Mouse (Mus musculus) heart, postnatal 4 days (tissue): ENCODE data around the gene Plekhb2. TPM values are rescaled to one million over a fixed set of nuclear protein-coding genes. Genes with fewer than 3 reads are reported as not detected.

Source experiments
- DNase-seq: peaks from one replicate; pipeline ENCODE4 v3.0.0; 2021
- total RNA-seq, 2 experiments: library from RNA; stranded (reverse); gene quantifications; 2 replicates each; pipeline ENCODE4 v1.2.3; 2021

Plekhb2 gene
- 10 to 100 TPM; 67.0 to 73.6 TPM for total RNA-seq

DNA sequence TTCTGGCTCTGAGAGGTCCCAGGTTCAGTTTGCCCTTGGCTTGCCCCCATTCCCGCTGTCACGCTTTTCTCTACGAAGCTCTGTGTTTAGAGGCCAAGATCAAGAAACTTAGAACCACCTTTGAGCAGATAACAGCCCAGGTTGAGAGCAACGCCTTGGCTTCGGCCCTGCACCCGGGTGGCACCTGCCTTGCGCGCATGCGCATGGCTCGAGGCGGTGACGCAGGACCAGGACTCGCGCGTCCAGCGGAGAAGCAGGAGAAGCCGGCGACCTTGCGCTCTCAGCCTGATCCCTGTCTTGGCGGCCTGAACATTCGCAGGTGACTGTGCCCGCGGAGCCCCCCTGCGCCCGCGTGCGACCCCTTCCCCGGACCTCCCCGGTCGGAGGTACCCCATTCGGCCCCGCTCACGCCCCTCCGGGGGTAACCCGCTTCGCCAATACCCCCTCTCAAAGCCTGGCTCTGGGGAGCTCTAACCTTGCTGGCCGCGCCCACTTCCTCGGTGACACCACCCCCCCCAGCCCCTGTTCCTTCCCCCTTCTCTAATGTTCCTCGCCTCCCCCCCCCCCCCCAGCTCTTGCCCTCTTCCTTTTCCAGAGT lies at the start of gene Plekhb2:
Plekhb2 (plus strand) TSS at position 232 of the 598 bp plus-strand sequence.
- peak; percentile 88 for DNase-seq

DNA sequence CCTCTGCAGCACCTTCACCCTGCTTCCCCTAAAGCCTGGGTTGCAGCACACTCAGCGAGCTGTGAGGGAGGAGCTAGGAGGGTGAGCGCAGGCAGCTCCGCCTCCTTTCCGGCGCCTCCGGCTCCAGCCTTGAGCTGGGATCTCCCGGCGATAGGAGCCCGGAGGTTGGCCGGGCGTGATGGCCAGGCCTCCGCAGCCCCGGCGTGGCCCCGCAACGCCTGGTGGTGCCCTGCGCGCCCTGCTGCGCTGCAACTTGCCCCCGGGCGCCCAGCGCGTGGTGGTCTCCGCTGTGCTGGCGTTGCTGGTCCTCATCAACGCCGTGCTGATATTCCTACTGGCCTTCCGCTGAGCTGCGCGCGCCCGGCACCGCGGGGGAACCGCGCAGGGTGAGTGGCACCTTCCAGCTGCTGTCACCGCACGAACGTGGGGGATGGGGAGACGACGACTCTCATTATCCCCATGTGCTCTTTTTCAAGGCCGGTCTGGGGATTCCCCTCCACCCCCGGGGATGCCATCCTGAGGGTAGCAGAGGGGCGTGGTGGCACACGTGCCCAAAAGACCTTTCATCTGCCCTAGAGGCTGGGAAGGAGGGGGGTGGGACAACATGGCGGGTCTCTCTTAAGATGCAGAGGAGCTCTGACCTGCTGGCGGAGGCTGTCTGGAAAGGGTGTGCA lies 48.0 kb upstream of the Plekhb2 start:
- peak; percentile 63 for DNase-seq

DNA sequence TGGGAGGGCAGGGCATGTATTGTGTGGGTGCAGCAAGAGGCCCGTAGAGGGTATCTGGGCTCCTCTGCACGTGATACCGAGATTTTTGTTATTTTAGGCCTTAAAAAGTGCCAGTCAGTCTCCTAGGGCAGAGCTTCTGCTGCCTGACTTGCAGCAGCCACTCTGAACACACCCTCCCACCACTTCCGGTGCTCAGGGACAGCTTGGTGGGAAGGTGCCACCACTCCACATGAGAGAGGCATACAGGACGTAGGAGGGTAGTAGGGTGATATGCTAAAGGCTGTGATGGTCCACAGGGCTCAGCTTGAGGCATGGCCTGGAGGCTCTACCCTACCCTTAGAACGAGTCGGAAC lies 47.5 kb upstream of the Plekhb2 start:
- DNase-seq = no peak

DNA sequence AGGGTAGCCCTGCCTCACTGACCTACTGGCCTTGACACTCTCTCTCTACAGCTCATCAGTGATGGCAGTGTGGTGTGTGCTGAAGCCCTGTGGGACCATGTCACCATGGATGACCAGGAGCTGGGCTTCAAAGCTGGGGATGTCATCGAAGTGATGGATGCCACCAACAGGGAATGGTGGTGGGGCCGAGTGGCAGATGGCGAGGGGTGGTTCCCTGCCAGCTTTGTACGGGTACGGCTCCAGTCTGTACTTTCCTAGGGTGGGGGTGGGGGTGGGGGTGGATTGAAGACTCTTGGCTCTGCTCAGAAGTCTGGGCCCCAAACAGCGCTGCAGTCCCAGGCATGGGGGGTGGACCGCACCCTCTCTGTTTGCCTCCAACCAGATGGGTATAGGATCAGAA lies 44.9 kb upstream of the Plekhb2 start:
- DNase-seq = no peak

DNA sequence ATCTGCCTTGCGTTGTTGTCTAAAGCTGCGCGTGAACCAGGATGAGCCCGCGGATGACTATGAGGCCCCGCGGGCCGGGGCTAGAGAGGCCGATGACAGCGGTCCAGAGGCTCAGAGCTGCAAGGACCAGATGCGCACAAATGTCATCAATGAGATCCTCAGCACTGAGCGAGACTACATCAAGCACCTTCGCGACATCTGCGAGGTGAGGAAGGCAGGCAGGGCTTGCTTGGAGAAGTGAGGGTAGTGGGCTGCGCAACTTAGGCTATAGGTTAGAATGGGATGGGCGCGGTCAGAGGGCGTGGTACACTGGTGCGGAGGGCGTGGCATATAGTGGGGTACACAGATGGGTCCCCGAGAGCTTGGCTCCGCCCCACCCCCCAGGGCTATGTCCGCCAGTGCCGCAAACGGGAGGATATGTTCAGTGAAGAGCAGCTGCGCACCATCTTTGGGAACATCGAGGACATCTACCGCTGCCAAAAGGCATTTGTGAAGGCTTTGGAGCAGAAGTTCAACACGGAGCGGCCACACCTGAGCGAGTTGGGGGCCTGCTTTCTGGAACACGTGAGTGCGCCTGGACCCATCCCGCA lies 43.8 kb upstream of the Plekhb2 start:
- DNase-seq = no peak

DNA sequence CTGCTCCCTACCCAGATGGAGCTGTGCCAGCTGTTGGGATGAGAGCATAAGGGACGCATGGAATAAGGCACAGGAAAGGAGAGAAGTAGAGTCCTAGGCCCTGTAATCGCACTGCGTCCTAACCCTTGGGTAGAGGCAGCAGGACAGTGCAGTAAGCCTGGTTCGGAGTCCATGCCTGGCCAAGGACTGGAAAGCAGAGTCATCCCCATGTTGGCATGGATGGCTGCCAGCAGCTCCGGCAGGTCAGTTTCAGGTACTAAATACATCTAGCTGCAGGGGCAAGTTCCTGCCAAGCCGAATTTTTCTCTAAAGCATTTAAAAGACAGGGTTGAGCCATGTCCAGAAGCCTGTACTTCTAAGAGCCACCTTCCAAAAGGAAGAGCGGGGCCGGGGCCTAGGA lies 41.3 kb upstream of the Plekhb2 start:
- DNase-seq = no peak

DNA sequence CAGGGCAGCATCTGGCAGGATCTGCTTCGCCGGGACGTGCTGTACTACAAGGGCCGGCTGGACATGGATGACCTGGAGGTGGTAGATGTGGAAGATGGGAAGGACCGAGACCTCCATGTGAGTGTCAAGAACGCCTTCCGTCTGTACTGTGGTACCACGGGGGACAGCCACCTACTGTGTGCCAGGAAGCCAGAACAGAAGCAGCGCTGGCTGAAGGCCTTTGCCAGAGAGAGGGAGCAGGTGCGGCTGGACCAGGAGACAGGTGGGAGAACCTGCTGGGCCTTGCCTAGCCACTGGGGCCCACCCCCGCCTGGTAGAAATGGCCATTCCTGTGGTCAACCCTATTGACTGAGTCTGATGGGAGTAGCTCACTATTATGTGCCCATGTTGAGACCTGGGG lies 39.5 kb upstream of the Plekhb2 start:
- DNase-seq = no peak

DNA sequence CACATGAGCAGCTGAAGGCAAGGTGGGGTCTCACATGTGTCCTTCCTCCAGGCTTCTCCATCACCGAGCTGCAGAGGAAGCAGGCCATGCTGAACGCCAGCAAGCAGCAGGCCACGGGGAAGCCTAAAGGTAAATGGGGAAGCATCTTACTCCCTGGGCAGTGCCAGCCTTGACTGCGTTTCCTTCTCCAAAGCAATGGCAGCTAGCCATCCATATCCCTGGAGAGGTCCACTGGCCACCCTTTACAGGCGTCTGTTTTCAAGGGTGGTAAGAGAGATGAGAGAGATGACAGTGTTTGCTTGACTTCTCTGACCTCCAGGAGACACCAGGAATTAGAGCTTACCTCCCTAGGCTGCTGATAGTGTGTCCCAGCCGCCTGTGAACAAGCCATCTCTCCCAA lies 38.7 kb upstream of the Plekhb2 start:
- DNase-seq = no peak

DNA sequence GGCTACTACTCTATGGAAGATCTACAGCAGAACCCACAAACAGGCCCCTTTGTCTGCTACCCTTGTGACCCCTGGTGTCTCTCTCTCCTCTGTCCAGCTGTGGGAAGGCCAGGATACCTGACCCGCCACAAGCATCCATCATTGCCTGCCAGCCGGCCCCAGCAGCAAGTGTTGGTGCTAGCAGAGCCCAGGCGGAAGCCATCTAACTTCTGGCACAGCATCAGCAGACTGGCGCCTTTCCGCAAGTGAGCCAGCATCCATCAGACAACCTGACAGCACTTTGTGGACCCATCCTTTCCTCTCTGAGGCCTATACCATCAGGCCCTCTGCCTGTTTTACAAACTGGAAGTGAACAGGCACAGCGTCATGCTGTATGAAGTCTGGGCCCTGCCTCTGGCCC lies 38.2 kb upstream of the Plekhb2 start:
- DNase-seq = no peak

DNA sequence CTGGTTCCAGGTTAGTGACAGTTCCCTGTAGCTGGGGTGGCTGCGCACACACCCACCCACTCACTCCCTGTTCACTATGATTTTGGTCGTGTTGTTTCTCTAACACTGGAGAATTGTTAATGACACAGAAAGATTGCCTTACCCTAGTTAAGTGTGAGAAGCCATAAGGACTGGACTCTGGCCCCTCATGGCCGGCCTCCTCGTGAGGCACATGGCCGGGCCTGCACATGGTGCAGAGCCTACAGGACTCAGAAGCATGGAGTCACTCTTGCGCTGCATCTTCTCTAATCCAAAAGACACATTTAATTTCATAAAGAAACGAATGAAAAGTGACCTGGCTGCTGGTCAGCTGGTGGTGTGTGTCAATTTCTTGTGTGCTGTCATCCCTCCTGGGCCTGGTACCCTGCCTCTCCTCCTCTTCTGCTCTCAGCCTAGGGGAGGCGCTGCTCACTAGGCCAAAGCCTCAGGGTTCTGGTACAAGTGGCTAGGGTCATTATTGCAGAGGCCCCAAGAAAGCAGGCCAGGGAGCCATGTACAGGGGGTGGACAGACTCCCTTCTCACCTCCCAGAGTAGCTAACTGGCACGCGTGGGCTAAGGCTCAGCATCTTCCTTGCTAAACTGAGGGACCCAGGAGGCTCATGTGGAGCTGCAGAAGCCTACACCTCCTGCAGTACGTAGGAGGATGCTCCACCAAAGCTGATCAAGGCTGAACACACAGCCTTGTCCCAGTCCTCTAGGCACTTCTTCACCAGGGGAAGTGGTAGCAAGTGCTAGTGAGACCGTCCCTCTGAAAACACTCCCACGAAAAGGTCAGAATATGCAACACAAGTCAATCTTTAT lies 37.1 kb upstream of the Plekhb2 start:
- no peak for DNase-seq

DNA sequence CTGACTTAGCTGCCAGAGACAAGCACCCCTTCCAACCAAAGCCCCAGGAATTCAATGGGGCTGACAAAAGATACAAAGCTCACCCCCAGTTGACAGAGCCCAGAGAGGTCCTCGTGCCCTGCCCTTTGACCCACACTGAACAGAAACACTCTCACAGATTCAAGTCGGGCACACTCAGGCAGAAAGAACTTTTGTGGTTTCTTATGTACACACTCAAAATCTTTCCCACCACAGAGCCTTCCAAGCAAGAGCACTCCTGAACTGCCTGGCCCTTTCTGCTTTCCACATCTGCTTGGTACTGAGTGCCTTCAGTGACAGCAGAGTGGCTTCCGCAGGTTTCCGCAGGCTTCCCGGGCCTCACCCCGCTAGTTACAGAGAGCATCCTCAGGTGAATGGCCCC lies 33.9 kb upstream of the Plekhb2 start:
- no peak for DNase-seq

DNA sequence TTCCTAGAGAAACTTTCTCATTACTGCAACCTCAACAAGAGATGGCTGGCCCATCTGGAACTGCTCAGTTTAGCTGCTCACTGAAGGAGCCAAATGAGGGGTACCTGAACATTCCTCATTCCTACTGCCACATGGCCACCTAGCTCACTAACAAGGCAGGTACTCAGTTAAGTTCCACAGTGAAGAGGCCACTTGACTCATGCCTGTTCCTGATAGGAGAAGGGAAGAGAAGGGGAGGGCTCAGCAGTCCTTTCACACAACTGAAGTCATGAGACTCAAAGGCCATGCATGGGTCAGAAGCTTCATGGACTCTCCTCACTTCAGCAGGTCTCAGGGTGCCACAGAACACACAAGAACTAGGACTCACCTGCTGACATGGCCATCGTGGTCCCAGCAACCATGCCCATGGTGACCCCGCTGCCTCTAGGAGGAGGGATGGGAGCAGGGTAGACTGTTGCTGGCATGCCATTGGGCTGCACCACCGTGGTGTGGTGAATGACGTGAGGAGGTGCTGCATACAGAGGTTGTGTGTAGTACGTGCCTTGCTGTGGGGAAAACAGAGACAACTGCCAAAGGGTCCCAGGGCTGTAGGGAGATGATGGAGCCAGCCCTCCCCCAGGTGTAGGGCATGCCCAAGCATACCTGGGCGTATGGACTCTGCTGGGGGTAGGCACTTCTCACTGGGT lies 30.4 kb upstream of the Plekhb2 start:
- DNase-seq = no peak

DNA sequence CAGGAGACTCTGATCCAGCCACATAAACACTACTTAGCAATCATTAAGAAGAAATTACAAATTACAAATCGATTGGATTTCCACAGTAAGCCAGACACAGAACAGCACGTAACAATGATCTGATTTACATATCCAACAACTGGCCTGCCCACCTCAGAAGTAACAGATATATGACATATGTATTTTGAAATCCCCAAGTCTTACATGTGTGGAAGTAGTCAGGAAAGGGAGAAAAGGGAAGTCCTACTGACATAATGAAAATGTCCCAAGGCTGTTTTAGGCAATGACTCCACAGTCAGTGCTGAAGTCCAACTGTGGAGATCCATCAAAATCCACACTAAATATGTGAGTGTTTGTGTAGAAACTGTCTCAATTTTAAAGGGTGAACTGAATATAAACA lies 28.4 kb upstream of the Plekhb2 start:
- DNase-seq = no peak

DNA sequence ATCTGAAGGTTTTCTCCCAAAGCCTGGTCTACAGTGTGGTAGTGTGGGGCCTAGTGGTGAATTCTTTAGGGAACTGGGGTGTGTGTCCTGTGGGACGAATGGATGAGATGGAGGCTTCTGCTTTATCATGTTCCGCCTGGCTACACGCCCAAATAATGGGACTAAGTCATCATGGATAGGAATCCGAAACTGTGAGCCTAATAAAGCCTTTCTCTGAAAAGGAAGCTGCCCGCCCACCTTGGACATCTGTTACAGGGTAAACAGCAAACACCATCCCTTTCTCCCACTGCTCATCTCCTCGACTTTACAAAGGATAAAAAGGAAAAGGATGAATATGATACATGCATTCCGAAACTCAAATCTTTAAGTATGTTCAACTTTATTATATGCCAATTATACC lies 27.8 kb upstream of the Plekhb2 start:
- no peak for DNase-seq

DNA sequence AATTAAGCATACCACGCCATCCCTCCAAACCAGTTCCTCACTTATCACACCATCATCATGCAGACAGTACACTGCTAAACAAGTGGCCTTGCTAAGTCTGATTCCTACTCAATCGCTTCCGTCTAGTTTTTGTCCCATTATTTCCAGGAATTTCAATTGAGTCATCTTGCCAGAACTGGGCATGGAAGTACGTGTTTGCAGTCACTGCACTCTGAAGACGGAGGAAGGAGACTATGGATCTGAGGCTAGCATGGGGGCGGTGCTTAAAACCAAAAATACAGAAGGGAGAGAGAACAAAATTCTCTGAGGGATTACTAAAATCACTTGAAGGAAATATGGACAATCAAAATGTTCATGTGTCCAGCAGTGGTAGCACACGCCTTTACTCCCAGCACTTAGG lies 27.0 kb upstream of the Plekhb2 start:
- DNase-seq = no peak

DNA sequence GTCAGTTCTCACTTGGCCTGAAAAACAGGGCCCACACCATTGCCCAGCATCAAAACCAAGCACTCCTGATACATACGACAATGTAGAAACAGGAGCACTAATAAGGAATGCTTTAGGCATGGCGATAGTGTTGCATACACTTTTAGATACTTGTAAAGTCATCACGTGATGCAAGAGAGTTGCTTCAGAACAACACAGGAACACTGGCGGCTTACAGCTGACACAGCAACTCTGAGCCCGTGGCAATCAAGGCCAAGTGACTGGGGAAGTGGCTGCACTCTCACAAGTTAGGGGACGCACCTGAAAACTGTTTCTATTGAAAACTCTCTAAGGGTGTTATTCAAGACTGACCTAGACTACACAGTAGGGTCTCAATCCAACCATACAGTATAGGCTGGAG lies 26.4 kb upstream of the Plekhb2 start:
- no peak for DNase-seq

DNA sequence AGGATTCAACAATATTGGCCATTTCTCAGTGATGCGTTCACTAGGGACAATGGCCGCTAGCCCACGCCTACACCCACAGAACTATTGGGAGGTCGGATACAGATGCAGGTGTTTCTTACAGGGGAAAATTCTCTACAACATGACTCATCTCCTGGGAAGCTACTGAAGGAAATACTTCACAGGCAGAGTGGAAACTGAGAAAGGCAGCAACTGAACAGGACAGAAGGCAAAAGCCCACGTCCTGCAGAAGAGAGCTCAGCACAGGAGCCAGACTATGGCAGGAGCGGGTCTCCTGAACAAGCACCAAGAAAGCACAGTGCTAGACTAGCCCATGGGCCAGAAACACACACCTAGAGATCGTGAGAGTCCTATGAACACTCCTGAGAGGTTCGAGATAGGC lies 25.6 kb upstream of the Plekhb2 start:
- no peak for DNase-seq

DNA sequence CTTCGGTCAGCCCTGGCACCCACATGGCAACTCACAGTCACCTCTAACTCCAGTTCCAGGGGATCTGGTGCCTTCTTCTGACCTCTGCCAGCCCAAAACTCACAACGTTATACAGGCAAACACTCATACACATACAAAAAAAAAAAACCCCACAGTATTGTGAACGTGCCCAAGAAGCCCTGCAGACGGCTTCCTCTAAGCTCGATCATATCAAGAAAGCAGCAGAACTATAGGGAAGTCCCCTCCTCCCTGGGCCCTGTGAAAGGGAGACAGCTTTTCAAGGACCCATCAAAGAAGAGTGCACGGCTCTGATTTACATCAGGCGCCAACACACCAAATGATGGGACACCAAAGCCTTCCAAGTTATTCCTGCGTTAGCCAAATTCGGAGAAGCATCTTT lies 23.9 kb upstream of the Plekhb2 start:
- no peak for DNase-seq

DNA sequence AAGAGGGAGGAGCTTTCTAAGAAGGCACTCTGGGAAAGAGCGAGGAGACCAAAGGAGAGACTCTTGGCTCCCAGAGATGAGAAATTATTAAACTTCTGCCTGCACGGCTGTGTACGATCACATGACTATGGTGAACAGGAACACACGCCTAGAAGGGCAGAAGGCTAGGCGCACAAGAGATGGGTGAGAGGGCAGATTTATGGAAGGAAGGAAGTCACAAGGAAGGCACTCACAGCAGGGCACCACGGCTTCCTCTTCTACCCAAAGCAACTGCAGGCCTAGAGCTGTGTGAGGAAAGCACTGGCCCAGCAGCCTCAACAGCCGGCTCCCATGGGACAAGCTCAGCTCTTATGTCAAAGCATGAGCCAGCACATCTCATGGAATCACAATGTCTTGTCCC lies 21.9 kb upstream of the Plekhb2 start:
- no peak for DNase-seq

DNA sequence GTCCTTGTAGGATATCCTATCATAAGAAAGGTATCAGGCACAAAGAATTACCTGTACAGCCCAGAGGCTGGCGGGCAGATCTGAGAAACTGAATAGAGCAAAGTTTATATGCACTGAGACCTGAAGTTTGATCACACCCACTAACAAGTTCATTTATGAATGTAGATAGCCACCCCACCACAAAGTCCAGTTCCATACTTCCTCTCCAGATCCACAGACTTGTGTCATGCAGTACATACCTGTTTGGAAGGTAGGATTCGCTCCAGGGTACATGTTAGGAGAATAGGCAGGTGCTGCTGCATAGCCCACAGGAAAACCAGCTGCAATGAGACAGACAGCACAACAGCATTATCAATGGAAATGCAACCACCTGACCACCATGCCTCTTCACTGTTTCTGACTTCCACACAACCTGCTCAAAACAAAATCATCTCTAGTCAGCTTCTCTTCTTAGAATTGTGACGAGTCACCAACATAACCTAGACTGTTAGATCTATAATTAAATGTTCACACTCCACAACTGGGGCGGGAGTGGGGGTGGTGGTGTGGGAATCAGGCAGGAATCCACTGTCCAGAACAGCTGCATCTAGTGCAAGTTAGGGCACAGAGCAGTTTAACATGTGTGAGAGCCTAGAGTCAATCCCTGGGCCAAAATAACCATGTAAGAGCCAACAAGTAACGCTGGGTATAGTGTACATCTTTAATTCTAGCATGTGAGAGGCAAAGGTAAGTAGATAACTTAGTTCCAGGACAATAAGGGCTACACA lies 21.1 kb upstream of the Plekhb2 start:
- DNase-seq = no peak

DNA sequence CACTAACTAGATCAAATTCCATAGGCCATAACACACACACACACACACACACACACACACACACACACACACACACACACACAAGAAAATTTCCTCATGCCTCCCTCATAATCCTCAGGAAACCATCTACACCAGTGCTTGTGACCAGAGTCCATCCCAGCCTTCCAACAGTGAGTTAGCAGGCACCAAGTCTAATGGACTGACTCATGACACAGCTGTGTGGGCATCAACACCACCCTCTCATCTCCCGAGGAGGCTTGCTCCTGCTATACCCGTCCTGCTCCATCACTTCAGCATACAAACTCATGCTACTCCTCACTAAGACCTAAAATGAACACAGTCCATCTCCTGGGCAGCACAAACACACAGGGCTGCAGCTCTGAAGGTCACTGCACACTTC lies 18.8 kb upstream of the Plekhb2 start:
- no peak for DNase-seq

DNA sequence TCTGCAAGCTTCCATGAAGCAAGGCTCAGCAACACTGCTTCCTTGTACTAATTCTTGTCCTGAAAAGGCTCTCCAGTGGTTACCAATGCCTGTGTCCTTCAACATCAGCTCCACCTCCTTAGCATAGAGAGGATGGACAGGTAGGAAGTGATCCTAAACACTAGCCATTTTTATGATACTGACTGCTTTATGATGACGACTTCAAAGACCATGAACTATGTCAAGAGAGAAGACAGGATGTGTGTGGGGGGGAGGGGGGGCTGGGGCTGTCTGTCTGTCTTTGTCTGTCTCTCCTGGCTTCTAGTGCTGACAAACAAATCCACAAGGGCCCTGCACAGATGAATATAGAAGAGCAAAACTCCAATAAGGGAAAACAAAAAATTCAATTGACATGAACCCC lies 18.4 kb upstream of the Plekhb2 start:
- DNase-seq = no peak
